Mouse (Mus musculus): ENCODE results near the gene Esp36. TPM values are rescaled to one million over a fixed set of nuclear protein-coding genes. Genes with fewer than 3 reads are reported as not detected.

Gene Esp36
- polyA plus RNA-seq (2017; shearing (Covaris generic)): not detected

GRCm38 (mm10) chr17:38420085-38420484, at the start of gene Esp36:
Esp36 (minus strand) TSS chr17:38420185.

Other genes with a start within 250 kb of the Esp36 start
- not detected for gene Olfr134, start 248.8 kb downstream of the Esp36 start, polyA plus RNA-seq (2017; shearing (Covaris generic))
- gene Olfr135, start 215.8 kb downstream of the Esp36 start, polyA plus RNA-seq (2017; shearing (Covaris generic)): not detected
- not detected for gene Olfr138, start 159.2 kb downstream of the Esp36 start, polyA plus RNA-seq (2017; shearing (Covaris generic))
- gene Olfr137, start 112.6 kb downstream of the Esp36 start, polyA plus RNA-seq (2017; shearing (Covaris generic)): not detected
- gene Olfr136, start 90.4 kb downstream of the Esp36 start, polyA plus RNA-seq (2017; shearing (Covaris generic)): not detected
- 0.32 TPM for gene Esp34, start 134.0 kb upstream of the Esp36 start, polyA plus RNA-seq (2017; shearing (Covaris generic))
- gene Esp31, start 219.3 kb upstream of the Esp36 start, polyA plus RNA-seq (2017; shearing (Covaris generic)): not detected

Data from naive thymus-derived CD4-positive, alpha-beta T cell, adult 5 months (primary cell).